Mouse (Mus musculus) brain, embryonic 14.5 days (tissue): ENCODE data around the gene Gm44502.

Experiments
- CTCF ChIP-seq: fragments of 200-500 bp; IDR thresholded peaks from 2 replicates; pipeline ENCODE4 v1.5.1; 2012; ENCODE audit warnings: inconsistent platforms, mild to moderate bottlenecking, moderate library complexity, borderline replicate concordance; ENCODE audit not compliant: insufficient read depth, insufficient read length; ENCODE audit errors: extremely low read depth
- POLR2A ChIP-seq: fragments of 200-500 bp; IDR thresholded peaks from 2 replicates; pipeline ENCODE4 v1.6.1; 2012; ENCODE audit warnings: mild to moderate bottlenecking, inconsistent platforms, borderline replicate concordance; ENCODE audit not compliant: poor library complexity, insufficient read depth, insufficient read length, severe bottlenecking; ENCODE audit errors: extremely low read depth

GRCm38 (mm10) chr15:89372068-89372467 lies 57.4 kb downstream of the Gm44502 start:
- TF ChIP-seq CTCF (no peak), POLR2A (no peak)
